Mouse (Mus musculus) kidney, embryonic 15.5 days (tissue): ENCODE data around the gene Mup20. TPM values are rescaled to one million over a fixed set of nuclear protein-coding genes. Genes with fewer than 3 reads are reported as not detected.

ENCODE experiments used
- polyA plus RNA-seq: library from polyadenylated mRNA; unstranded; fragments of >200 nt; fragmentation: Nextera tagmentation; extraction: Ambion mirVana; gene quantifications from 2 replicates; pipeline ENCODE4 v1.2.1, GENCODE M21; 2015

The Mup20 gene
- polyA plus RNA-seq, 1 experiment from 2014 or later, result not detected

Other genes starting within 250 kb of the Mup20 start
- not detected in 2 replicates for gene Mup5, start 218.9 kb downstream of the Mup20 start, polyA plus RNA-seq
- not detected in 2 replicates for gene Mup3, start 33.2 kb upstream of the Mup20 start, polyA plus RNA-seq
- not detected in 2 replicates for gene Mup21, start 96.7 kb upstream of the Mup20 start, polyA plus RNA-seq
- gene Zfp37, start 176.9 kb upstream of the Mup20 start, polyA plus RNA-seq, result 10.2 and 11.3 TPM in 2 replicates
- gene Slc31a2, start 208.4 kb upstream of the Mup20 start, polyA plus RNA-seq, result 23.9 and 26.5 TPM in 2 replicates